In the genomic region with DNA sequence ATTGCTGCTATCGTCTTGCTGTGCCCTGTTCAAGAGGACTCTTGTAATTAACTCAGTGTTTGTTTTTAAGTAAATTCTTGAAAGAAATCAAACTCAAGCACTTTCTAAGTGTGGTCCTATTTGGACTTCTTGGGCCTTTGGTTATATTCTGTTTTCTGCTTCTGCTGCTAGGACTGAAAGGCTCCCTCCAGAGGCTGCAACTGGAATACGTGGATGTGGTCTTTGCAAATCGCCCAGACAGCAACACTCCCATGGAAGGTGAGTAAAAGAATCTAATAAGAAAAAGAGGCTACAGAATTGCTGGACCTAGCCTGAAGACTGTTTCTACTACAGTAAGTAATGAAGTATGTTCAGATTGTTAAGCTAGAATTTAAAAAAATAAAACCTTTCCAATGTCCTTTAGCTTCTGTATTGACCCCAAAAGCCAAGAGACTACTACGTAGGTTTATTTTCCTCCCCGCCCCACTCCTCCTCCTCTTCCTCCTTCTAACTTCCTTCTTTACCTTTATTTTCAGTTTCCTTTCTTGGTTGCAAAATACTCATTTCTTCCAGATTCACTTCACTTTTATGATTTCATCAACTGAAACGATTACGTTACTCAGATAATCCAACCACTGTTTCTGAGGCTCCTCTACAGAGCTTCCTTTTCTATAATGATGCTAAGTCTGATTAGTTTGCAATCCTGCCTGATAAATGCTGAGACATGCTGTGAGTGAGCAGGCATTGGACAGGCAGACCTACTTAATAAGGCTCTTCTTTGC, we compare ENCODE assay signal across 9 mouse cellular contexts.
DNase-seq lines count a peak whose midpoint lies in the region; TF ChIP-seq lines count a peak whose summit lies in the region.
"Had no signal": no experiment of that assay in that cellular context is flagged by ENCODE, and none has a peak within 500 bp of the region (broad histone marks: within the 10 kb centered on the region; RNA-seq: fewer than 3 reads in every experiment).

No protein-coding gene starts in this region.

- no peak overlapping the region for H3K4me3 ChIP-seq in layer of hippocampus, adult 2 months
- H3K4me3 ChIP-seq in midbrain, embryonic 10.5 days: no peak overlapping the region
- H3K4me3 ChIP-seq: neural tube, embryonic 12.5 days had no signal

- no peaks in the 10 kb centered on the region for H3K9me3 ChIP-seq in midbrain, embryonic 10.5 days (replicated peaks)
- H3K9me3 ChIP-seq: neural tube, embryonic 12.5 days had no signal

- DNase-seq in adrenal gland, postnatal 14 days: peak; percentile 17
- DNase-seq in adrenal gland, adult 18-20 months (ENCODE audit: low spot score in 2 of 2): no peak
- DNase-seq in layer of hippocampus, adult 2 months (ENCODE audit: low spot score in 2 of 2): no peak
- DNase-seq in layer of hippocampus, postnatal 36 days: no peak
- DNase-seq in ES-CJ7 (ENCODE audit: low read depth, low spot score): peak; percentile 17
- peak; percentile 12 to 43 for DNase-seq in kidney, postnatal 36 days
- no peak for DNase-seq in adrenal gland, adult 8-10 months
- DNase-seq in midbrain, embryonic 10.5 days (ENCODE audit: low spot score): no peak

- WGBS in midbrain, embryonic 10.5 days: 72% methylated on average over 7 of the region's 7 CpGs

- no peaks in the 10 kb centered on the region for H3K27me3 ChIP-seq in midbrain, embryonic 10.5 days (ENCODE audit: low read depth, poor library complexity, severe bottlenecking)
- H3K27me3 ChIP-seq: neural tube, embryonic 12.5 days had no signal

- H3K36me3 ChIP-seq in midbrain, embryonic 10.5 days: no peaks in the 10 kb centered on the region
- H3K36me3 ChIP-seq: neural tube, embryonic 12.5 days had no signal

- no peak overlapping the region for H3K27ac ChIP-seq in layer of hippocampus, adult 2 months
- H3K27ac ChIP-seq in midbrain, embryonic 10.5 days (replicated peaks): no peak overlapping the region
- H3K27ac ChIP-seq: neural tube, embryonic 12.5 days had no signal

- TF ChIP-seq CTCF in layer of hippocampus, adult 2 months (conservative IDR thresholded peaks at IDR 0.05): peak; percentile 82

- no peaks in the 10 kb centered on the region for H3K4me1 ChIP-seq in midbrain, embryonic 10.5 days
- H3K4me1 ChIP-seq: neural tube, embryonic 12.5 days had no signal

Comparison
In these comparisons a context has a peak if more than half of its experiments do, and no peak if none do; other contexts are left out.
1. DNase-seq: peak in adrenal gland, postnatal 14 days (single experiment), ES-CJ7 (single experiment) and kidney, postnatal 36 days (2 of 2); none in adrenal gland, adult 18-20 months (0 of 2), layer of hippocampus, adult 2 months (0 of 2), layer of hippocampus, postnatal 36 days (0 of 2), adrenal gland, adult 8-10 months (single experiment) and midbrain, embryonic 10.5 days (single experiment).